Mouse (Mus musculus): ENCODE measurements around the gene Ube2o.

DNA sequence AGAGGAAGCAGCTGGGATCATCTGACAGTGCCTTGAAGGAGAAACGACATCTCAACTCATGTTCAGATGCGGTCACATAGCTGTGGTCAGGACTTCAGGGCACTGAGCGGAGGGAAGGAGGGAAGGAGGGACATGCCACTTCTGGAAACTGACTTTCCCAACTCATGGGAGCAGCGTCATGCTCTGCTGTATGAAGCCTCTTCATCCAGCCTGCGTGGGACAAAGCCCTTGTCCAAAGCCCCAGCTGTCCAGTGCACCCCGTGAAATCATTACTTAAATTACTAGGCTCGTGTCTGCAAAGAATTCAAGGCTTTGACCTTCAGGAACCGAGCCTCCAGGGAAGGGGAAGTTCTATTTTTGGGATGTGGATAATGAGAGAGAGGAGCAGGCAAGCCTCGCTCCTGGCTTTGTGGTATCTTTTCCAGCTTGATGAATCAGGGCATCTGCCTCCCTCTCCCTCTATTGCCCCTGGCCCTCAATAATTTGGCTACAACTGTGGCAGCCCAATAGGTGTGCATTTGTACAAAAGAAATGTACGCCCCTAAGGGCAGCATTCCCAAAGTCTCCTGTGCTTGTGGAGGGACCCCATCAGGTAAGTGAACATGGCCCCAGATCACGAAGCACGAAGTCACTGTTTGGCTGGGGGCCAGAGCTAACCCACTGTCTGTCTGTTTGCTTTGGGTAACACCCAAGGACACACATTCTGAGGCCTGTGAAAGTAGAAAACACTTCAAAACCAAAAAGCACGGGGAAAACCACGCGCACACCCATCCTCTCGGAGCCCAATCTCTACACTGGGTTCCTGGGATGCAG is 58.2 kb downstream of the Ube2o start:
- TF ChIP-seq EP300 (IDR thresholded peaks at IDR 0.05; ENCODE audit: low read depth) (no peak), CTCF (IDR thresholded peaks at IDR 0.05; ENCODE audit: low read depth) (no peak)
